Mouse (Mus musculus): Measurements from ENCODE around the gene Wnt7a. TPM values are rescaled to one million over a fixed set of nuclear protein-coding genes. Genes with fewer than 3 reads are reported as not detected.

The Wnt7a gene
- polyA plus RNA-seq, 1 experiment, result 0.03 TPM

- no peak for DNase-seq
- WGBS, result 86% methylated on average over 2 of the region's 2 CpGs
- H3K4me1 ChIP-seq (ENCODE audit: control insufficient read depth, insufficient read depth, low read length), result no peaks in the 10 kb centered on the region
Observed at GRCm38 (mm10) chr6:91384415-91384814, 26.7 kb downstream of the Wnt7a start.

GRCm38 (mm10) chr6:91383871-91384270 is 27.3 kb downstream of the Wnt7a start:
- no peak overlapping the region for H3K4me3 ChIP-seq (ENCODE audit: insufficient read depth, low read depth, low read length)
- TF ChIP-seq CTCF (conservative IDR thresholded peaks at IDR 0.05; ENCODE audit: insufficient read depth, insufficient read length, low read depth, low read length) (no peak), POLR2A (IDR thresholded peaks at IDR 0.05; ENCODE audit: low read depth, low read length) (no peak)
- H3K27me3 ChIP-seq (replicated peaks; ENCODE audit: control insufficient read depth, insufficient read depth, low read length), result no peaks in the 10 kb centered on the region
- DNase-seq, result no peak
- H3K27ac ChIP-seq (ENCODE audit: insufficient read depth, low read depth, low read length), result no peak overlapping the region
- 76% methylated on average over 2 of the region's 2 CpGs for WGBS
- no peaks in the 10 kb centered on the region for H3K36me3 ChIP-seq (ENCODE audit: control insufficient read depth, insufficient read depth, low read length)
- H3K4me1 ChIP-seq (ENCODE audit: control insufficient read depth, insufficient read depth, low read length), result no peaks in the 10 kb centered on the region

More at GRCm38 (mm10) chr6:91384415-91384814, 26.7 kb downstream of the Wnt7a start:
- H3K27ac ChIP-seq (ENCODE audit: insufficient read depth, low read depth, low read length), result no peak overlapping the region
- H3K36me3 ChIP-seq (ENCODE audit: control insufficient read depth, insufficient read depth, low read length), result no peaks in the 10 kb centered on the region
- no peak overlapping the region for H3K4me3 ChIP-seq (ENCODE audit: insufficient read depth, low read depth, low read length)
- TF ChIP-seq CTCF (conservative IDR thresholded peaks at IDR 0.05; ENCODE audit: insufficient read depth, insufficient read length, low read depth, low read length), result no peak
- no peak for TF ChIP-seq POLR2A (IDR thresholded peaks at IDR 0.05; ENCODE audit: low read depth, low read length)
- no peaks in the 10 kb centered on the region for H3K27me3 ChIP-seq (replicated peaks; ENCODE audit: control insufficient read depth, insufficient read depth, low read length)

DNA sequence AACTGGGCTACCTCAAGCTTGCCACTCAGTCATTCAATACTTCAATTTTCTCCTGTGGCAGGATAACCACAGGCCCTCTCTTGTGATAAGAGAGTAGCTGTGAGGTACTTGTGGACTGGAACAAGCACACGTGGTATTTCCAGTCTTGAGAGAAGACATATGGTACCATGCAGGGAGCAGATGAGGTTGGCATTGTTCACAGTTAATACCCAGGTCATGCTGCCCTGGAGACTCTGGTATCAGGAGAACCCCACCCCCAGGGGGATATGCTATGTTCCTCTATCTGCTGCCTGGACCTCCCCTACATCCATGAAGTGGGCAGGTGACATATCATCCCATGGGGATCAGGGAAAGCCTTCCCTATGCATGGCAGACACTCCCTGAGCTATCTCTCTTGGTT is 27.9 kb downstream of the Wnt7a start:
- 93% methylated on average over 1 of the region's 1 CpGs for WGBS
- Histone ChIP-seq H3K27me3 (replicated peaks; ENCODE audit: control insufficient read depth, insufficient read depth, low read length) (no peaks in the 10 kb centered on the region), H3K4me3 (ENCODE audit: insufficient read depth, low read depth, low read length) (no peak overlapping the region), H3K36me3 (ENCODE audit: control insufficient read depth, insufficient read depth, low read length) (no peaks in the 10 kb centered on the region), H3K27ac (ENCODE audit: insufficient read depth, low read depth, low read length) (no peak overlapping the region), H3K4me1 (ENCODE audit: control insufficient read depth, insufficient read depth, low read length) (no peaks in the 10 kb centered on the region)
- TF ChIP-seq POLR2A (IDR thresholded peaks at IDR 0.05; ENCODE audit: low read depth, low read length) (no peak), CTCF (conservative IDR thresholded peaks at IDR 0.05; ENCODE audit: insufficient read depth, insufficient read length, low read depth, low read length) (no peak)
- no peak for DNase-seq

- H3K36me3 ChIP-seq (ENCODE audit: control insufficient read depth, insufficient read depth, low read length), result no peaks in the 10 kb centered on the region
- no peak for DNase-seq
- H3K27ac ChIP-seq (ENCODE audit: insufficient read depth, low read depth, low read length), result no peak overlapping the region
- H3K4me3 ChIP-seq (ENCODE audit: insufficient read depth, low read depth, low read length), result no peak overlapping the region
- no peaks in the 10 kb centered on the region for H3K4me1 ChIP-seq (ENCODE audit: control insufficient read depth, insufficient read depth, low read length)
- 63% methylated on average over 4 of the region's 4 CpGs for WGBS
- H3K27me3 ChIP-seq (replicated peaks; ENCODE audit: control insufficient read depth, insufficient read depth, low read length), result no peaks in the 10 kb centered on the region
- TF ChIP-seq CTCF (conservative IDR thresholded peaks at IDR 0.05; ENCODE audit: insufficient read depth, insufficient read length, low read depth, low read length), result no peak
- no peak for TF ChIP-seq POLR2A (IDR thresholded peaks at IDR 0.05; ENCODE audit: low read depth, low read length)
Observed at GRCm38 (mm10) chr6:91379871-91380270, 31.3 kb downstream of the Wnt7a start.

- Histone ChIP-seq H3K27me3 (replicated peaks; ENCODE audit: control insufficient read depth, insufficient read depth, low read length) (no peaks in the 10 kb centered on the region), H3K27ac (ENCODE audit: insufficient read depth, low read depth, low read length) (no peak overlapping the region), H3K4me1 (ENCODE audit: control insufficient read depth, insufficient read depth, low read length) (no peaks in the 10 kb centered on the region), H3K36me3 (ENCODE audit: control insufficient read depth, insufficient read depth, low read length) (no peaks in the 10 kb centered on the region), H3K4me3 (ENCODE audit: insufficient read depth, low read depth, low read length) (no peak overlapping the region)
- 16% methylated on average over 3 of the region's 3 CpGs for WGBS
- TF ChIP-seq CTCF (conservative IDR thresholded peaks at IDR 0.05; ENCODE audit: insufficient read depth, insufficient read length, low read depth, low read length) (no peak), POLR2A (IDR thresholded peaks at IDR 0.05; ENCODE audit: low read depth, low read length) (no peak)
- DNase-seq, result peak; percentile 1
Observed at GRCm38 (mm10) chr6:91379266-91379665, 31.9 kb downstream of the Wnt7a start.

- no peaks in the 10 kb centered on the region for H3K36me3 ChIP-seq (ENCODE audit: control insufficient read depth, insufficient read depth, low read length)
- DNase-seq, result no peak
- no peak for TF ChIP-seq POLR2A (IDR thresholded peaks at IDR 0.05; ENCODE audit: low read depth, low read length)
- no peak for TF ChIP-seq CTCF (conservative IDR thresholded peaks at IDR 0.05; ENCODE audit: insufficient read depth, insufficient read length, low read depth, low read length)
Observed at GRCm38 (mm10) chr6:91372977-91373376, 38.2 kb downstream of the Wnt7a start.

GRCm38 (mm10) chr6:91372586-91372971 is 38.6 kb downstream of the Wnt7a start:
- no peak for DNase-seq
- TF ChIP-seq POLR2A (IDR thresholded peaks at IDR 0.05; ENCODE audit: low read depth, low read length), result no peak
- TF ChIP-seq CTCF (conservative IDR thresholded peaks at IDR 0.05; ENCODE audit: insufficient read depth, insufficient read length, low read depth, low read length), result no peak
- Histone ChIP-seq H3K36me3 (ENCODE audit: control insufficient read depth, insufficient read depth, low read length) (no peaks in the 10 kb centered on the region), H3K27me3 (replicated peaks; ENCODE audit: control insufficient read depth, insufficient read depth, low read length) (no peaks in the 10 kb centered on the region), H3K4me3 (ENCODE audit: insufficient read depth, low read depth, low read length) (no peak overlapping the region), H3K27ac (ENCODE audit: insufficient read depth, low read depth, low read length) (no peak overlapping the region), H3K4me1 (ENCODE audit: control insufficient read depth, insufficient read depth, low read length) (no peaks in the 10 kb centered on the region)
- 31% methylated on average over 3 of the region's 3 CpGs for WGBS

More at GRCm38 (mm10) chr6:91372977-91373376, 38.2 kb downstream of the Wnt7a start:
- no peak overlapping the region for H3K4me3 ChIP-seq (ENCODE audit: insufficient read depth, low read depth, low read length)
- H3K4me1 ChIP-seq (ENCODE audit: control insufficient read depth, insufficient read depth, low read length), result no peaks in the 10 kb centered on the region
- H3K27me3 ChIP-seq (replicated peaks; ENCODE audit: control insufficient read depth, insufficient read depth, low read length), result no peaks in the 10 kb centered on the region
- no peak overlapping the region for H3K27ac ChIP-seq (ENCODE audit: insufficient read depth, low read depth, low read length)

Data from kidney, adult 2 months (tissue).